Mouse (Mus musculus): Measurements from ENCODE around the gene Ccm2. TPM values are rescaled to one million over a fixed set of nuclear protein-coding genes. Genes with fewer than 3 reads are reported as not detected.

The Ccm2 gene
- polyA plus RNA-seq, 1 experiment from 2014 or later: 87.0 TPM

DNA sequence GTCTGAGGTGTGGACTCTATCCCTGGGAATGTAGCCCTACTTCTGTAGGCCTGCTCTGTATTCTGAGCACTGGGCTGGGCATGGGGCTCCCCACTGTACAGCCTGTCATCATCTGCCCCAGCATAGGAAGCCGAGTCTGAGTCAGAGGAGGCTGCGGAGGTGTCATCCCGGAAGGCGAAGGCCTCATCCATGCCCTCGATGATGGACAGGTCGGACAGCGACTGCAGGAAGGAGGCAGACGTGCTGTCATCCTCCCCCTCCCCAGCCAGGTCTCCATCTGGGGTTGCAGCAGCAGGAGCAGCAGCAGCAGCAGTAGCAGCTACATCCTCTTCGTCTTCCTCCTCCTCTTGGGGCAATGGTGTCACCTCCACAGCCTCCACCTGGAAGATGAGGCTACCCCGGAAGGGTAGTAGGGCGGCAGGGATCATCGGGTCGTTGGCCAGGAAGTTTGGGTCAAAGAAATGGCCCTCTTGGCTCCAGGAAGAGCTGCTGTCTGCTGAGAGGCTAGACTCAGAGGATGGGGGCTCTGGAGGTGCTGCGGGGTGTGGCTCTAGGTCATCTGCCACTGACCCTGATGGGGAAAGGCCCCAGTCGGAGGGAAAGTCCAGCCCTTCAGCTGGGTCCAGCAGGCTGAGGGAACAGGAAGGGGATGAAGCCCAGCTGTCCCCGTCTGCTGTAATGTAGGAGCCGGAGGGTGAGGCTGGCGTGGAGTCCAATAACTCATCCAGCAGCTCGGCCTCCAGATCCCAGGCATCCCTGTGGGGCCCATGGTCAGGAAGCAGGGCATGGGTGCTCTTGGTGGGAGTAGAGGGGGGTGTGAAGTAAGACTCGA, 55.2 kb downstream of the Ccm2 start:
- DNase-seq (ENCODE audit: low spot score): no peak
- Histone ChIP-seq H3K4me1 (replicated peaks; ENCODE audit: control insufficient read depth, insufficient read depth, low read length) (peaks cover 40% of the 10 kb centered on the region), H3K27ac (ENCODE audit: low read depth) (no peak overlapping the region), H3K9ac (ENCODE audit: low read length) (no peak overlapping the region), H3K27me3 (replicated peaks; ENCODE audit: control insufficient read depth, insufficient read depth, low read length) (peaks cover 30% of the 10 kb centered on the region), H3K9me3 (ENCODE audit: control insufficient read depth, low read length) (no peaks in the 10 kb centered on the region), H3K4me2 (ENCODE audit: low read length) (no peak overlapping the region), H3K4me3 (ENCODE audit: low read depth, low read length) (no peak overlapping the region), H3K36me3 (ENCODE audit: control insufficient read depth, insufficient read depth, low read length) (peaks cover 17% of the 10 kb centered on the region)
- ATAC-seq (replicated peaks; ENCODE audit: low FRiP score, low TSS enrichment, low read depth): no peak
- 65% methylated on average over 20 of the region's 20 CpGs for WGBS

DNA sequence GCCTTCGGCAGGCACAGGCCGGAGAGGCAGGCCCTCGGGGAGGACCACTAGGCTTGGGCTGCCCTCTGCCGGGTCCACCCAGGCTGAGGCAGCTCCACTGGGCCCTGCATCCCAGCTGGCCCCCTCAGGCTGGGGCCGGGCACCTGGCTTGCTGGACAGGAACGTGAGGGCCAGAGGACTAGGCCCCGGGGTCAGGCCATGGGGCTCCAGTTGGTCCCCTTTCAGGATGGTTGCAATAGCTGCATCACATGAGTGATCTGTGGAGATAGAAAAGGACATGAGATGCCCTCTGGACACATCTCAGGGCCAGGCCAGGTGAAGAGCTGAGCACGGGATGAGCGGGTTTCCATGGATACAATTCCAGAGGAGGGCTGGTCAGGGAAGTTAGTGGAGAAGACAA, 56.0 kb downstream of the Ccm2 start:
- H3K4me1 ChIP-seq (replicated peaks; ENCODE audit: control insufficient read depth, insufficient read depth, low read length): peaks cover 40% of the 10 kb centered on the region
- H3K27me3 ChIP-seq (replicated peaks; ENCODE audit: control insufficient read depth, insufficient read depth, low read length): peaks cover 34% of the 10 kb centered on the region
- H3K4me3 ChIP-seq (ENCODE audit: low read depth, low read length): no peak overlapping the region
- no peaks in the 10 kb centered on the region for H3K9me3 ChIP-seq (ENCODE audit: control insufficient read depth, low read length)
- 76% methylated on average over 9 of the region's 9 CpGs for WGBS
- H3K4me2 ChIP-seq (ENCODE audit: low read length): no peak overlapping the region
- ATAC-seq (replicated peaks; ENCODE audit: low FRiP score, low TSS enrichment, low read depth): no peak
- H3K9ac ChIP-seq (ENCODE audit: low read length): no peak overlapping the region
- peaks cover 9% of the 10 kb centered on the region for H3K36me3 ChIP-seq (ENCODE audit: control insufficient read depth, insufficient read depth, low read length)
- no peak for DNase-seq (ENCODE audit: low spot score)
- H3K27ac ChIP-seq (ENCODE audit: low read depth): no peak overlapping the region

DNA sequence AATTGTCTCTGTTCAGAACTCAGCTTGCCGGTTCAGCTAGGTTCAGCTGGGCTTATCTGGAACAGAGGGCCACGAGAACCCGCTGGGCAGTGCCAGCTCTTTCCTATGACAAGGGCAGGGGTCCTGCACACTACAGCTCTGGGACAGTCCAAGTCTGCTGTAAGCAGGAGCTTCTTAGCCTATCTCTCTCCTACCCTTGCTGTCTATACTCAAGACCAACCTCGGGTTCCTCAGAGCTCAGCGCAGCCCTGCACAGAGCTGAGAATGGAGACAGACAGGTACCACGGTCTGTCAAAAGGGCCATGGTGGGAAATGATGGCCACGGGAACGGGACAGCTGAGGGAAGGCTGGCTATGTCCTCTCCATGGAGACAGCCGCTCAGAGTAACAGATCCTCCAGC, 56.5 kb downstream of the Ccm2 start:
- DNase-seq (ENCODE audit: low spot score) (no peak), ATAC-seq (replicated peaks; ENCODE audit: low FRiP score, low TSS enrichment, low read depth) (no peak)
- WGBS: 72% methylated on average over 9 of the region's 9 CpGs
- H3K27me3 ChIP-seq (replicated peaks; ENCODE audit: control insufficient read depth, insufficient read depth, low read length): peaks cover 34% of the 10 kb centered on the region
- no peaks in the 10 kb centered on the region for H3K9me3 ChIP-seq (ENCODE audit: control insufficient read depth, low read length)
- no peak overlapping the region for H3K4me2 ChIP-seq (ENCODE audit: low read length)
- H3K4me1 ChIP-seq (replicated peaks; ENCODE audit: control insufficient read depth, insufficient read depth, low read length): peaks cover 39% of the 10 kb centered on the region
- H3K4me3 ChIP-seq (ENCODE audit: low read depth, low read length): no peak overlapping the region
- H3K27ac ChIP-seq (ENCODE audit: low read depth): no peak overlapping the region
- no peak overlapping the region for H3K9ac ChIP-seq (ENCODE audit: low read length)
- peaks cover 3% of the 10 kb centered on the region; the same call in 1 of the 2 replicates for H3K36me3 ChIP-seq (ENCODE audit: control insufficient read depth, insufficient read depth, low read length)

DNA sequence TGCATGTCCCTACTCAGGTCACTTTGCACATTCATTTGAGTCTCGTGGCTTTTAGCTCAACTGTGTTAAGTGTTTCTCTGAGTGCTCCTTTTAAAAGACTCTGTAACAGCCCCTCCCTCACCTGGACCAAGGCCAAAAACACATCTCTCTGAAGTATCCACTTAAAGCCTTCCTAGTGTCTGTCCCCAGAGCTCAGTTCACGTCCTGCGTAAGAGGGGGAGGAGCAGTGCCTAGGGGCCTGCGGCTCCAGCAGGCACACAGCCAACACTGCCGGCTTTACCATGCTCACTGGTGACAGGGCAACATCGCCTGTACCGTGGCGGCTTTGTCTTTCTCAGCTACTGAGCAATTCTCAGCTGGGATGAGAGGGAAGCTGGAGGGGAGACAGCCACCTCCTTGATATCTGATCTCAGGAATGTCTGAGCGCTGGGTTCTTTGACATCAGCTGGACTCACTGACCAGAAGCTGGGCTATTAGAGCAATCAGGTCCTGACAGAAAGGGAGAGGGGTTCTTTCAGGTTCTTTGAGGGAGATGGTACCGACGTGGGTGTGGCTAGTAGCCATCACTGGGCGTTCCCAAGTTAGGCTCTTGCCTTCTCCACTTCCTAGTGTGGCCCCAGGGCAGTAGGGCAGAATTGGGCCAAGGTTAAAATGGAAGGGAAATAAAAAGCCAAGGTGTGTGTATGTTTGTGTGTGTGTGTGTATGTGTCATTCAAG, 57.4 kb downstream of the Ccm2 start:
- Histone ChIP-seq H3K9me3 (ENCODE audit: control insufficient read depth, low read length) (no peaks in the 10 kb centered on the region), H3K27ac (ENCODE audit: low read depth) (no peak overlapping the region), H3K4me1 (replicated peaks; ENCODE audit: control insufficient read depth, insufficient read depth, low read length) (peaks cover 31% of the 10 kb centered on the region), H3K27me3 (replicated peaks; ENCODE audit: control insufficient read depth, insufficient read depth, low read length) (peaks cover 34% of the 10 kb centered on the region), H3K9ac (ENCODE audit: low read length) (no peak overlapping the region), H3K36me3 (ENCODE audit: control insufficient read depth, insufficient read depth, low read length) (no peaks in the 10 kb centered on the region), H3K4me3 (ENCODE audit: low read depth, low read length) (0 out of 2 replicates have a peak overlapping the region, but pooled peaks have one; percentile 2), H3K4me2 (ENCODE audit: low read length) (peak overlapping the region; percentile 18)
- peak; percentile 67 for DNase-seq (ENCODE audit: low spot score)
- WGBS: 20% methylated on average over 12 of the region's 12 CpGs
- ATAC-seq (replicated peaks; ENCODE audit: low FRiP score, low TSS enrichment, low read depth): no peak

DNA sequence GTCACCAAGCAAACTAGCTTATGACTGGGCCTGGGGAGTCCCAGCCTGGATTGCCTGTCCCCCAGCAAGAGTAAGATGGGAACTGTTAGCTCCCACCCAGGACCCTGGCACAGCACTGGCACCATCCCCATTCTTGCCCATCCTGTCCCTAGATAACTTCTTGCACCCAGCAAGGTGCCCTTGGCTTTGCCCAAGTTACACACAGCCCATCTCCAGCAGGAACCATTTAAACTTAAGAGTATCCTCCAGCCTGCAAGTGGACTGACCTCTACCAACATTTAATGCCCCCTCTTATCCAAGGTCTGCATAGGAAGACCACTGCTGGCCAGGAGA, 57.9 kb downstream of the Ccm2 start:
- ATAC-seq (replicated peaks; ENCODE audit: low FRiP score, low TSS enrichment, low read depth) (no peak), DNase-seq (ENCODE audit: low spot score) (no peak)
- no peak overlapping the region for H3K9ac ChIP-seq (ENCODE audit: low read length)
- H3K4me3 ChIP-seq (ENCODE audit: low read depth, low read length): 0 out of 2 replicates have a peak overlapping the region, but pooled peaks have one; percentile 27
- H3K4me1 ChIP-seq (replicated peaks; ENCODE audit: control insufficient read depth, insufficient read depth, low read length): peaks cover 30% of the 10 kb centered on the region
- H3K4me2 ChIP-seq (ENCODE audit: low read length): peak overlapping the region; percentile 18; the same call in 1 of the 2 replicates
- H3K36me3 ChIP-seq (ENCODE audit: control insufficient read depth, insufficient read depth, low read length): no peaks in the 10 kb centered on the region
- no peak overlapping the region for H3K27ac ChIP-seq (ENCODE audit: low read depth)
- no peaks in the 10 kb centered on the region for H3K9me3 ChIP-seq (ENCODE audit: control insufficient read depth, low read length)
- peaks cover 34% of the 10 kb centered on the region for H3K27me3 ChIP-seq (replicated peaks; ENCODE audit: control insufficient read depth, insufficient read depth, low read length)

DNA sequence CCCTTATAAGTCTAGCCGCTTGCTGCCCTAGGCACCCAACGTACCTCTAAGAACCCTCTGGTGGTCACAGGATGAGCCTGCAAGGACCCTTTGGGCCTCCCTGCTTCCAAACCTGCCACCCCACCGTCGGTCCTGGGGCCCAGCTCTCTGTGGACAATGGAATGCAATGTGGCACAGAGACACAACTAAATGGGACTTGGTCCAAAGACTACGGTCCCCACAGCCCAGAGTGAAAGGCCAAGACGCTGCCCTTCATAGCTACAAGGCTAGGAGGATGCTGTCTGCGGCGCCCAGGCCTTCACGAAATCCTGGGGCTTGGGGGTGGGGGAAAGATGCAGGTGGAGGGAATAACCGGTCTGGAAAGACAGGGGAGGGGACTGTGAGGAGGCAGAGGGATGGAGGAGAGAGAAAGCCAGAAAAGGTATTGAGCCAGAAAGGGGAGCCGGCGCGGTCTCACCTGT, 58.4 kb downstream of the Ccm2 start:
- Histone ChIP-seq H3K4me1 (replicated peaks; ENCODE audit: control insufficient read depth, insufficient read depth, low read length) (peaks cover 30% of the 10 kb centered on the region), H3K9ac (ENCODE audit: low read length) (peak overlapping the region; percentile 4; the same call in 1 of the 2 replicates), H3K27me3 (replicated peaks; ENCODE audit: control insufficient read depth, insufficient read depth, low read length) (peaks cover 34% of the 10 kb centered on the region), H3K36me3 (ENCODE audit: control insufficient read depth, insufficient read depth, low read length) (no peaks in the 10 kb centered on the region), H3K9me3 (ENCODE audit: control insufficient read depth, low read length) (no peaks in the 10 kb centered on the region), H3K4me2 (ENCODE audit: low read length) (peak overlapping the region; percentile 55), H3K4me3 (ENCODE audit: low read depth, low read length) (peak overlapping the region; percentile 27), H3K27ac (ENCODE audit: low read depth) (no peak overlapping the region)
- 18% methylated on average over 13 of the region's 13 CpGs for WGBS
- ATAC-seq (replicated peaks; ENCODE audit: low FRiP score, low TSS enrichment, low read depth): no peak
- DNase-seq (ENCODE audit: low spot score): no peak

DNA sequence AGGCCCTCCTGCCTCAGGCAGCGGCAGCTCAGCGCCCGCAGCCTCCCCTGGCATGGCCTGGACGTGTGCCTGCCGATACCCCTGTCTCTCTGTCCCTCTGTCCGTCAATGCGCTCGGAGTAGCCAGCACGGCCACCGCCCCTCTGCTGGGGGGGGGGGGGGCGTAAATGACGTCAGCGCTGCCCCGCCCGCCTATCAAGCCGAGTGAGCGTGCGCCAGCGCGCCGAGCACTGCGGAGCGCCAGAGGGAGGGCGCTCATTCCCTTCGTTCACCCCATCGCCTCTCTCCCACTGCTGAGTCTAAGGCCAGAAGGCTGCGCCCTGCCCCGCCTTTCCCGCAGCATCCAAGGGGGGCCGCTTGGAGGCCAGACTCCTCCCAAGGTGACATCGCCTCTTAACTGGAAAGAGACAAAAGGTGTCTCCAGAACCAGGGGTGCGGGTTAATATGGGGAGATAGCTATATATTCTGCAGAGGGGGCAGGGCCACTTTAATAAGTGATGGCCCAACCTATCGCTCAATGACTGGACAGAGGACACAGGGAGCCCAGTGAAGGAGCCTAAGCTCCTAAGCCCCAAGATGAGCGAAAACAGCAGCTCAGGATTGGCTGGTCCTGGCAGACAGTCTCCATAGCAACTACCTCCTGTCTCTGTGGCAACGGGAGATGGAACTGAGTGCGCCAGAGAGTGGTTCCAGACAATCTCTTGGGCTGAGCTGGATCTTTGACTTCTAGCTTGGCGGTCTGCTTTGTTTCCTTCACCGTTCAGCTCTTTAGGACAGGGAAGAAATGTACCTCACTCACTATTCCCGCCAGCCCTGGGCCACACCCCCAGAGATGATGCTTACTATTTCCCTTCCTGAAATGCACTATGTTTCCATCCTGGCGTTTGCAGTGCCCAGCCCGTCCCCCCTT, 59.1 kb downstream of the Ccm2 start, which contains the start of gene Nacad:
TSS of gene Nacad (minus strand) at position 563 of the 909 bp plus-strand sequence.
- peaks cover 2% of the 10 kb centered on the region; the same call in 1 of the 2 replicates for H3K36me3 ChIP-seq (ENCODE audit: control insufficient read depth, insufficient read depth, low read length)
- H3K4me1 ChIP-seq (replicated peaks; ENCODE audit: control insufficient read depth, insufficient read depth, low read length): peaks cover 30% of the 10 kb centered on the region
- ATAC-seq (replicated peaks; ENCODE audit: low FRiP score, low TSS enrichment, low read depth) (peak; percentile 63), DNase-seq (ENCODE audit: low spot score) (peak; percentile 70)
- peak within 1 kb of the TSS; percentile 4; the same call in 1 of the 2 replicates for H3K9ac ChIP-seq (ENCODE audit: low read length)
- H3K4me2 ChIP-seq (ENCODE audit: low read length): peak within 1 kb of the TSS; percentile 55
- H3K27ac ChIP-seq (ENCODE audit: low read depth): no peak within 1 kb of the TSS
- no peaks in the 10 kb centered on the region for H3K9me3 ChIP-seq (ENCODE audit: control insufficient read depth, low read length)
- WGBS: 5% methylated on average over 33 of the region's 41 CpGs
- H3K27me3 ChIP-seq (replicated peaks; ENCODE audit: control insufficient read depth, insufficient read depth, low read length): peaks cover 34% of the 10 kb centered on the region
- peak within 1 kb of the TSS; percentile 27 for H3K4me3 ChIP-seq (ENCODE audit: low read depth, low read length)

Measured in intestine, embryonic 14.5 days (tissue).